Mouse (Mus musculus) liver, postnatal 0 days (tissue): ENCODE measurements around the gene Aspdh. TPM values are rescaled to one million over a fixed set of nuclear protein-coding genes. Genes with fewer than 3 reads are reported as not detected.
A peak's percentile ranks its signal among the peaks of the same experiment; 100 is the strongest.

Source experiments
- ATAC-seq: fragments of 200-750 bp; cut with Nextera tagmentation; 2 replicates; pipeline ENCODE4 v1.8.0; 2017; ENCODE audit warnings: mild to moderate bottlenecking, moderate library complexity
- DNase-seq: peaks from one replicate; pipeline ENCODE4 v3.0.0-alpha.2; 2016
- H3K27ac ChIP-seq: fragments of 300-500 bp; sonication (generic); 2 replicates; pipeline ENCODE4 v1.5.1; 2014; ENCODE audit warnings: antibody characterized with exemption, moderate library complexity, mild to moderate bottlenecking, low read depth
- H3K27me3 ChIP-seq: fragments of 300-500 bp; sonication (generic); 2 replicates; pipeline ENCODE4 v1.6.1; 2014; ENCODE audit warnings: low read length, control low read depth, mixed read lengths; ENCODE audit not compliant: insufficient read depth
- H3K36me3 ChIP-seq: fragments of 300-500 bp; sonication (generic); replicated peaks from 2 replicates; pipeline ENCODE4 v1.6.1; 2014; ENCODE audit warnings: mild to moderate bottlenecking, control low read depth, low read length, moderate library complexity, mixed read lengths; ENCODE audit not compliant: insufficient read depth
- H3K4me1 ChIP-seq: fragments of 300-500 bp; sonication (generic); 2 replicates; pipeline ENCODE4 v1.6.1; 2014; ENCODE audit warnings: antibody characterized with exemption, mild to moderate bottlenecking, control low read depth; ENCODE audit not compliant: insufficient read depth
- H3K4me2 ChIP-seq: fragments of 300-500 bp; sonication (generic); 2 replicates; pipeline ENCODE4 v1.6.1; 2014; ENCODE audit warnings: low read depth, mild to moderate bottlenecking, low read length, moderate library complexity, mixed read lengths
- H3K4me3 ChIP-seq: fragments of 300-500 bp; sonication (generic); 2 replicates; pipeline ENCODE4 v1.5.1; 2014; ENCODE audit warnings: low read depth, low read length
- H3K9ac ChIP-seq: fragments of 300-500 bp; sonication (generic); replicated peaks from 2 replicates; pipeline ENCODE4 v1.6.1; 2014; ENCODE audit warnings: mild to moderate bottlenecking, moderate library complexity
- H3K9me3 ChIP-seq: fragments of 300-500 bp; sonication (generic); 2 replicates; pipeline ENCODE4 v1.6.1; 2016; ENCODE audit warnings: mild to moderate bottlenecking, control low read depth, low read length, mixed read lengths
- CTCF ChIP-seq: sonication (generic); IDR thresholded peaks from 2 replicates; pipeline ENCODE4 v1.5.1; 2016; ENCODE audit warnings: antibody characterized with exemption, low read depth
- EP300 ChIP-seq: IDR thresholded peaks from 2 replicates; pipeline ENCODE4 v1.6.1; 2016; ENCODE audit warnings: antibody characterized with exemption, low read depth, mild to moderate bottlenecking
- WGBS: fragments of 180-500 bp; shearing (Covaris S2); extraction: QIAGEN DNeasy Blood & Tissue Kit; methylation state at CpG from one replicate; pipeline ENCODE4 v1.1.7; 2014; ENCODE audit not compliant: insufficient replicate concordance; 5-methylcytosine and 5-hydroxymethylcytosine counted together
- polyA plus RNA-seq: library from polyadenylated mRNA; unstranded; fragments of >200 nt; fragmentation: Nextera tagmentation; extraction: Ambion mirVana; gene quantifications from 2 replicates; pipeline ENCODE4 v1.2.1, GENCODE M21; 2015

Gene Aspdh
- polyA plus RNA-seq, 1 experiment from 2014 or later = 44.3 TPM

DNA sequence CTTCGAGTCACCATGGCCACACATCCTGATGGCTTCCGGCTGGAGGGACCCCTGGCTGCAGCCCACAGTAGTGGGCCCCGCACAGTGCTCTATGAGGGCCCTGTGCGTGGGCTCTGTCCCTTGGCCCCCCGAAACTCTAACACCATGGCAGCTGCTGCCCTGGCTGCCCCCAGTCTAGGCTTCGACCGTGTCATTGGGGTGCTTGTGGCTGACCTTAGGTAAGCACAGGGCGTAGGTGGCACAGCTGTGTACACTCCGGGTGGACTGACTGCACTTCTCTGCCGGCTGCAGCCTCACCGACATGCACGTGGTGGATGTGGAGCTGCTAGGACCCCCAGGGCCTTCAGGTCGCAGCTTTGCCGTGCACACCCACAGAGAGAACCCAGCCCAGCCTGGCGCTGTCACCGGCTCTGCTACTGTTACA lies 1.7 kb downstream of the Aspdh start:
- peaks cover 24% of the 10 kb centered on the region for H3K27me3 ChIP-seq
- peak overlapping the region; percentile 66 for H3K27ac ChIP-seq
- no peak overlapping the region for H3K9ac ChIP-seq
- peaks cover 5% of the 10 kb centered on the region for H3K36me3 ChIP-seq
- H3K9me3 ChIP-seq = no peaks in the 10 kb centered on the region
- TF ChIP-seq EP300 (no peak), CTCF (no peak)
- H3K4me3 ChIP-seq = no peak overlapping the region
- DNase-seq = peak; percentile 16
- no peak for ATAC-seq
- peak overlapping the region; percentile 89 for H3K4me2 ChIP-seq
- WGBS = 80% methylated on average over 16 of the region's 16 CpGs
- H3K4me1 ChIP-seq = peaks cover 36% of the 10 kb centered on the region

DNA sequence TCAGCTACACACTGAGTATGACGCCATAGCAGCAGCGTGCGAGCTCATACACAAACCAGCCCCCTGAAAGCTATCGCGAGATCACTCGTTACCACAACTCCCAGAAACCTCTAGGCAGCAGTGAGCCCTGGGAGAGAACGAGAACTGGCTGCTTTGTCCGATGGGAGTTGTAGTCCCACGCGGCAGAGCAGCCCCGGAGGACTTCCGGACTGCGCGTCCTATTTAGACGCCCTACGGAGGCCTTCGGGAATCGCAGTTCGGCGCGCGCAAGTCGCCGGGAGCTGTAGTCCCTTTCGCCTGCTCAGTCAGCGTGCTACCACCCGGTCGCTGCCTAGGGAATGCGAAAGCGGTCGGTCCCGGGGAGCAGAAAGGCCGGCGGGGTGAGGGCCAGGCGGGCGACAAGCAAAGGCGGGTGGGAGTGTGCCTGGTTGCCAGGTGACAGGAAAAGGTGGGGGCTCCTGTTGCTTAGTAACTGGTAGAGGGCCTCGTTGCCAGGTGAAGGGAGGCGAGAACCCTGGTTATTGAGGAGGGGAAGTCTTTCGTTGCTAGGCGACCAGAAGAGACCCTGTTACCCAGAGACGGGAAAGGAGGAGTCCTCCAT lies 2.7 kb downstream of the Aspdh start, which contains the start of gene Josd2:
Josd2 (plus strand) TSS at position 170 of the 601 bp plus-strand sequence.
- Histone ChIP-seq H3K9ac (peak within 1 kb of the TSS; percentile 84), H3K4me2 (peak within 1 kb of the TSS; percentile 89), H3K36me3 (peaks cover 5% of the 10 kb centered on the region), H3K27ac (peak within 1 kb of the TSS; percentile 82), H3K4me3 (peak within 1 kb of the TSS; percentile 83), H3K4me1 (peaks cover 41% of the 10 kb centered on the region), H3K9me3 (no peaks in the 10 kb centered on the region), H3K27me3 (peaks cover 14% of the 10 kb centered on the region)
- DNase-seq = peak; percentile 92
- ATAC-seq = peak; percentile 97
- 2% methylated on average over 39 of the region's 42 CpGs for WGBS
- TF ChIP-seq CTCF (no peak), EP300 (peak; percentile 64; the same call in 1 of the 2 replicates)

GRCm38 (mm10) chr7:44468644-44469285 lies 3.6 kb downstream of the Aspdh start:
- no peak for TF ChIP-seq CTCF
- no peak for TF ChIP-seq EP300
- ATAC-seq = no peak
- peaks cover 47% of the 10 kb centered on the region for H3K4me1 ChIP-seq
- peak overlapping the region; percentile 64 for H3K27ac ChIP-seq
- H3K27me3 ChIP-seq = peaks cover 5% of the 10 kb centered on the region
- peak; percentile 30 for DNase-seq
- peak overlapping the region; percentile 83 for H3K4me3 ChIP-seq
- H3K4me2 ChIP-seq = peak overlapping the region; percentile 89
- WGBS = 64% methylated on average over 15 of the region's 15 CpGs
- H3K36me3 ChIP-seq = peaks cover 5% of the 10 kb centered on the region
- H3K9me3 ChIP-seq = no peaks in the 10 kb centered on the region
- H3K9ac ChIP-seq = peak overlapping the region; percentile 84

GRCm38 (mm10) chr7:44469677-44470675 lies 4.8 kb downstream of the Aspdh start:
- TF ChIP-seq CTCF (no peak), EP300 (no peak)
- H3K36me3 ChIP-seq = peaks cover 5% of the 10 kb centered on the region
- H3K9ac ChIP-seq = peak overlapping the region; percentile 27
- peak; percentile 35 for DNase-seq
- peaks cover 41% of the 10 kb centered on the region for H3K4me1 ChIP-seq
- 79% methylated on average over 16 of the region's 16 CpGs for WGBS
- peaks cover 7% of the 10 kb centered on the region; the same call in 1 of the 2 replicates for H3K27me3 ChIP-seq
- peak overlapping the region; percentile 83 for H3K4me3 ChIP-seq
- H3K9me3 ChIP-seq = no peaks in the 10 kb centered on the region
- peak overlapping the region; percentile 64 for H3K27ac ChIP-seq
- H3K4me2 ChIP-seq = peak overlapping the region; percentile 89
- no peak for ATAC-seq

DNA sequence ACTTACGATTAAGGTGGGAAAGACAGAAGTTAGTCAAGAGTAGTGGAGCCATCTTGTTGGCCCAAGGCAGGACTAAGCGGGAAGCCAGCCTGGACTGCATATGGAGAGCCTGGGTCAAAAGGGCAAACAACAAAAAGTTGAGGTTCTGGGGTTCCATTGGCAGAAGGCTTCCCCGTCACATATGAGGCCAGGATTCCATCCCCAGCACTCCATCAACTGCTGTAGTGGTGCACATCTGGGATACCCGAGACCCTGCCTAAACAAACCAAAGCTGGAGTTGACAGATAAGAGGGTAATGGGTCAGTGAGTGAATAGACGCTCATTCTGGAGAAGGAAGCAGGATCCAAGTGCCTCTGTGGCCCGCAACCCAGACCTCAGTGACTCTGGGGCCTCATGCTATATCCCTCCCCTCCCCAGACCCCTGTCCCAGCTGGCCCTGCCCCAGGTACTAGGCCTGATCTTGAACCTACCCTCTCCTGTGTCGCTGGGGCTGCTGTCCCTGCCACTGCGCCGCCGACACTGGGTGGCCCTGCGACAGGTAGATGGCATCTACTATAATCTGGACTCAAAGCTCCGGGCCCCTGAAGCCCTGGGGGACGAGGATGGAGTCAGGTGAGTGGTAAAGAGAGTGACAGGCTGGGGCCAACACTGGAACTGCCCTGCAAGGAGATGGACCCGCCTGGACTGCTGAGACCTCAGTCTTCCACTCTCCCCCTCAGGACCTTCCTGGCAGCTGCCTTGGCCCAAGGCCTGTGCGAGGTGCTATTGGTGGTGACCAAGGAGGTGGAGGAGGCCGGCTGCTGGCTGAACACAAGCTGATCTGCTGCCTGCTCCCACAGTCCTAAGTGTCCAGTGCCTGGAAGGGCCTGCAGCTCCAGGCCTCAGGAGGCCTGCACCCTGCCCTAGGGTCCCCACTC lies 5.8 kb downstream of the Aspdh start:
- H3K36me3 ChIP-seq = peaks cover 5% of the 10 kb centered on the region
- peak overlapping the region; percentile 89 for H3K4me2 ChIP-seq
- peaks cover 39% of the 10 kb centered on the region for H3K4me1 ChIP-seq
- ATAC-seq = no peak
- peak overlapping the region; percentile 8; the same call in 1 of the 2 replicates for H3K27ac ChIP-seq
- 78% methylated on average over 16 of the region's 16 CpGs for WGBS
- H3K9me3 ChIP-seq = no peaks in the 10 kb centered on the region
- no peak overlapping the region for H3K9ac ChIP-seq
- H3K4me3 ChIP-seq = no peak overlapping the region
- DNase-seq = peak; percentile 16
- H3K27me3 ChIP-seq = peaks cover 15% of the 10 kb centered on the region
- no peak for TF ChIP-seq CTCF
